Mouse (Mus musculus): Measurements from ENCODE around the gene Ogfod1. TPM values are rescaled to one million over a fixed set of nuclear protein-coding genes. Genes with fewer than 3 reads are reported as not detected.

The Ogfod1 gene
- polyA plus RNA-seq, 1 experiment from 2014 or later = 13.7 TPM

- Histone ChIP-seq H3K4me2 (no peak overlapping the region), H3K4me1 (no peaks in the 10 kb centered on the region), H3K27me3 (no peaks in the 10 kb centered on the region), H3K4me3 (no peak overlapping the region), H3K9ac (no peak overlapping the region), H3K36me3 (peaks cover 6% of the 10 kb centered on the region; the same call in 1 of the 2 replicates), H3K27ac (no peak overlapping the region), H3K9me3 (no peaks in the 10 kb centered on the region)
- no peak for ATAC-seq (ENCODE audit: borderline replicate concordance, extremely low read depth, low FRiP score, low TSS enrichment)
- 83% methylated on average over 9 of the region's 9 CpGs for WGBS
These were observed 51.0 kb downstream of the Ogfod1 start for GRCm38 (mm10) chr8:94087964-94088363.

- Histone ChIP-seq H3K4me1 (no peaks in the 10 kb centered on the region), H3K36me3 (peaks cover 6% of the 10 kb centered on the region; the same call in 1 of the 2 replicates), H3K27me3 (no peaks in the 10 kb centered on the region), H3K4me2 (no peak overlapping the region), H3K4me3 (no peak overlapping the region), H3K9me3 (no peaks in the 10 kb centered on the region), H3K9ac (no peak overlapping the region), H3K27ac (no peak overlapping the region)
- ATAC-seq (ENCODE audit: borderline replicate concordance, extremely low read depth, low FRiP score, low TSS enrichment) = no peak
- 69% methylated on average over 6 of the region's 6 CpGs for WGBS
These were observed 52.7 kb downstream of the Ogfod1 start for GRCm38 (mm10) chr8:94089715-94090114.

- H3K9ac ChIP-seq = no peak overlapping the region
- no peak overlapping the region for H3K27ac ChIP-seq
- H3K9me3 ChIP-seq = no peaks in the 10 kb centered on the region
- H3K27me3 ChIP-seq = no peaks in the 10 kb centered on the region
- H3K4me3 ChIP-seq = no peak overlapping the region
- ATAC-seq (ENCODE audit: borderline replicate concordance, extremely low read depth, low FRiP score, low TSS enrichment) = no peak
- no peak overlapping the region for H3K4me2 ChIP-seq
- H3K4me1 ChIP-seq = no peaks in the 10 kb centered on the region
- H3K36me3 ChIP-seq = no peaks in the 10 kb centered on the region
- WGBS = 76% methylated on average over 9 of the region's 9 CpGs
These were observed 55.9 kb downstream of the Ogfod1 start for GRCm38 (mm10) chr8:94092848-94093247.

- no peaks in the 10 kb centered on the region for H3K9me3 ChIP-seq
- H3K27ac ChIP-seq = no peak overlapping the region
- no peaks in the 10 kb centered on the region for H3K36me3 ChIP-seq
- no peak overlapping the region for H3K4me2 ChIP-seq
- 0 out of 2 replicates have a peak, but pooled peaks cover 6% of the 10 kb centered on the region for H3K4me1 ChIP-seq
- no peak for ATAC-seq (ENCODE audit: borderline replicate concordance, extremely low read depth, low FRiP score, low TSS enrichment)
- whole genome bisulfite sequencing = 79% methylated on average over 6 of the region's 6 CpGs
- H3K4me3 ChIP-seq = no peak overlapping the region
- H3K27me3 ChIP-seq = no peaks in the 10 kb centered on the region
- no peak overlapping the region for H3K9ac ChIP-seq
These were observed 57.3 kb downstream of the Ogfod1 start for GRCm38 (mm10) chr8:94094281-94094680.

GRCm38 (mm10) chr8:94098081-94098974 lies 61.3 kb downstream of the Ogfod1 start, which contains the start of gene Bbs2:
Gene Bbs2 (minus strand): TSS chr8:94098928.
- ATAC-seq (ENCODE audit: borderline replicate concordance, extremely low read depth, low FRiP score, low TSS enrichment) = peak; percentile 100
- peak within 1 kb of the TSS; percentile 87 for H3K27ac ChIP-seq
- H3K9me3 ChIP-seq = no peaks in the 10 kb centered on the region
- 0 out of 2 replicates have a peak, but pooled peaks cover 6% of the 10 kb centered on the region for H3K4me1 ChIP-seq
- 1% methylated on average over 61 of the region's 61 CpGs for WGBS
- peak within 1 kb of the TSS; percentile 76 for H3K4me2 ChIP-seq
- peak within 1 kb of the TSS; percentile 54 for H3K9ac ChIP-seq
- no peaks in the 10 kb centered on the region for H3K36me3 ChIP-seq
- H3K27me3 ChIP-seq = no peaks in the 10 kb centered on the region
- H3K4me3 ChIP-seq = peak within 1 kb of the TSS; percentile 60

- H3K4me1 ChIP-seq = 0 out of 2 replicates have a peak, but pooled peaks cover 6% of the 10 kb centered on the region
- no peaks in the 10 kb centered on the region for H3K27me3 ChIP-seq
- peak overlapping the region; percentile 60 for H3K4me3 ChIP-seq
- peak overlapping the region; percentile 76 for H3K4me2 ChIP-seq
- 38% methylated on average over 4 of the region's 4 CpGs for WGBS
- H3K36me3 ChIP-seq = no peaks in the 10 kb centered on the region
- no peak overlapping the region for H3K9ac ChIP-seq
- no peaks in the 10 kb centered on the region for H3K9me3 ChIP-seq
- H3K27ac ChIP-seq = peak overlapping the region; percentile 87; the same call in 1 of the 2 replicates
- no peak for ATAC-seq (ENCODE audit: borderline replicate concordance, extremely low read depth, low FRiP score, low TSS enrichment)
These were observed 62.0 kb downstream of the Ogfod1 start for GRCm38 (mm10) chr8:94098996-94099395.

GRCm38 (mm10) chr8:94104146-94104545 lies 67.1 kb downstream of the Ogfod1 start:
- no peaks in the 10 kb centered on the region for H3K27me3 ChIP-seq
- H3K9me3 ChIP-seq = no peaks in the 10 kb centered on the region
- H3K27ac ChIP-seq = no peak overlapping the region
- H3K4me3 ChIP-seq = no peak overlapping the region
- no peak overlapping the region for H3K9ac ChIP-seq
- WGBS = 46% methylated on average over 5 of the region's 5 CpGs
- no peaks in the 10 kb centered on the region for H3K36me3 ChIP-seq
- no peak overlapping the region for H3K4me2 ChIP-seq
- 0 out of 2 replicates have a peak, but pooled peaks cover under 1% of the 10 kb centered on the region for H3K4me1 ChIP-seq
- ATAC-seq (ENCODE audit: borderline replicate concordance, extremely low read depth, low FRiP score, low TSS enrichment) = no peak

- Histone ChIP-seq H3K27ac (no peak overlapping the region), H3K27me3 (no peaks in the 10 kb centered on the region), H3K9ac (no peak overlapping the region), H3K4me1 (no peaks in the 10 kb centered on the region), H3K9me3 (no peaks in the 10 kb centered on the region), H3K4me2 (no peak overlapping the region), H3K4me3 (no peak overlapping the region), H3K36me3 (no peaks in the 10 kb centered on the region)
- WGBS = 48% methylated on average over 3 of the region's 3 CpGs
- no peak for ATAC-seq (ENCODE audit: borderline replicate concordance, extremely low read depth, low FRiP score, low TSS enrichment)
These were observed 70.9 kb downstream of the Ogfod1 start for GRCm38 (mm10) chr8:94107871-94108270.

GRCm38 (mm10) chr8:94109396-94109795 lies 72.4 kb downstream of the Ogfod1 start:
- H3K4me2 ChIP-seq = no peak overlapping the region
- no peak overlapping the region for H3K27ac ChIP-seq
- H3K36me3 ChIP-seq = no peaks in the 10 kb centered on the region
- no peaks in the 10 kb centered on the region for H3K4me1 ChIP-seq
- no peaks in the 10 kb centered on the region for H3K27me3 ChIP-seq
- no peaks in the 10 kb centered on the region for H3K9me3 ChIP-seq
- ATAC-seq (ENCODE audit: borderline replicate concordance, extremely low read depth, low FRiP score, low TSS enrichment) = no peak
- H3K9ac ChIP-seq = no peak overlapping the region
- H3K4me3 ChIP-seq = no peak overlapping the region
- 63% methylated on average over 6 of the region's 6 CpGs for WGBS

GRCm38 (mm10) chr8:94109835-94110234 lies 72.8 kb downstream of the Ogfod1 start:
- no peak overlapping the region for H3K4me2 ChIP-seq
- no peak overlapping the region for H3K27ac ChIP-seq
- H3K9ac ChIP-seq = no peak overlapping the region
- H3K4me1 ChIP-seq = no peaks in the 10 kb centered on the region
- H3K36me3 ChIP-seq = no peaks in the 10 kb centered on the region
- WGBS = 65% methylated on average over 5 of the region's 5 CpGs
- no peaks in the 10 kb centered on the region for H3K9me3 ChIP-seq
- no peak overlapping the region for H3K4me3 ChIP-seq
- no peaks in the 10 kb centered on the region for H3K27me3 ChIP-seq
- ATAC-seq (ENCODE audit: borderline replicate concordance, extremely low read depth, low FRiP score, low TSS enrichment) = no peak

GRCm38 (mm10) chr8:94110526-94111177 lies 73.7 kb downstream of the Ogfod1 start:
- no peaks in the 10 kb centered on the region for H3K36me3 ChIP-seq
- no peak overlapping the region for H3K9ac ChIP-seq
- no peaks in the 10 kb centered on the region for H3K9me3 ChIP-seq
- 46% methylated on average over 6 of the region's 6 CpGs for WGBS
- no peak overlapping the region for H3K4me3 ChIP-seq
- no peak overlapping the region for H3K4me2 ChIP-seq
- H3K4me1 ChIP-seq = no peaks in the 10 kb centered on the region
- no peak for ATAC-seq (ENCODE audit: borderline replicate concordance, extremely low read depth, low FRiP score, low TSS enrichment)
- H3K27me3 ChIP-seq = no peaks in the 10 kb centered on the region
- H3K27ac ChIP-seq = no peak overlapping the region

- Histone ChIP-seq H3K9me3 (no peaks in the 10 kb centered on the region), H3K27me3 (no peaks in the 10 kb centered on the region), H3K36me3 (no peaks in the 10 kb centered on the region), H3K4me1 (no peaks in the 10 kb centered on the region), H3K9ac (no peak overlapping the region), H3K4me3 (no peak overlapping the region), H3K4me2 (no peak overlapping the region), H3K27ac (no peak overlapping the region)
- WGBS = 40% methylated on average over 1 of the region's 1 CpGs
- no peak for ATAC-seq (ENCODE audit: borderline replicate concordance, extremely low read depth, low FRiP score, low TSS enrichment)
These were observed 76.4 kb downstream of the Ogfod1 start for GRCm38 (mm10) chr8:94113435-94113834.
